9 mouse cellular contexts compared by ENCODE assay signal in the genomic region with DNA sequence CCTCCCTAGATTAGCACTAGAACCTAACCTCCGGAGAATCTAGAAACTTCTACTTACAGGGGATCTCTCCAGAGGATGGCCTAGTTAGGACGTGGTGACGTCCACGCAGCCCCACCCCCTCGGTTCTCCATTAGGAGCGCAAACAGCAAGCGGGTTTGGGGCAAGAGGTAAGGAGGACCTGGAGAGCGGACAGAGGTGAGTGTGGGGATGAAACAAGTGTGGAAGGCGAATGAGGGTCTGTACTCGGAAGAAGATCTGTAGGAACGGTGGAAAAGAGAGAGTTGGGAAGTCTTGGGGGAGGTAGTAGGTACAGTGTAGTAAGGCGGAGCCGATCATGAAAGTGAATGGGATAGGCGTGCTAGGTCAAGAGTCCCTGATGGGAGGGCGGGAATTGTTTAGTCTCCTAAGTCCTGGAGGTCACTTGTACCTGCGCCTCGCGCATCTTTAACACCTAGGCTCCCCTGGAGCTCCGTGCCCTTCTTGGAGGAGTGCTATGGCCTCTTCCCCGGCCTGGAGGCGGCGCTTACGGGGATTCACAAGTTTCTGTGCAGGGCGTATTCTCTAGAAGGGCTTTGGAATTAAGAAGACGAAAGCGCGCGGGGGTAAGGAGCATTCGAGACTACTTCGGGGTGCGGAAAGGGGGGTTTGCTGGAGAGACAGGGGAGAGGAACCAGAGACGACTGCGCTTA. TPM values are rescaled to one million over a fixed set of nuclear protein-coding genes. Genes with fewer than 3 reads are reported as not detected.
DNase-seq lines count a peak whose midpoint lies in the region; ATAC-seq and TF ChIP-seq lines count a peak whose summit lies in the region.
"Had no signal": no experiment of that assay in that cellular context is flagged by ENCODE, and none has a peak within 500 bp of the region (broad histone marks: within the 10 kb centered on the region; RNA-seq: fewer than 3 reads in every experiment).

No protein-coding gene starts in this region.

- H3K9me3 ChIP-seq in lung, embryonic 16.5 days (ENCODE audit: control insufficient read depth, low read length), result no peaks in the 10 kb centered on the region

- H3K27ac ChIP-seq in cerebellum, adult 2 months (ENCODE audit: insufficient read depth, low read length), result no peak overlapping the region
- H3K27ac ChIP-seq in heart, adult 2 months, result peak overlapping the region; percentile 69
- H3K27ac ChIP-seq in lung, embryonic 16.5 days (ENCODE audit: low read length), result peak overlapping the region; percentile 63

- 0 out of 2 replicates have a peak, but pooled peaks cover 4% of the 10 kb centered on the region for H3K4me1 ChIP-seq in cerebellum, adult 2 months (ENCODE audit: control insufficient read depth, insufficient read depth, low read length)
- peaks cover 1% of the 10 kb centered on the region; the same call in 1 of the 2 replicates for H3K4me1 ChIP-seq in heart, adult 2 months (ENCODE audit: control insufficient read depth, insufficient read depth, low read length)
- peaks cover 9% of the 10 kb centered on the region; the same call in 1 of the 2 replicates for H3K4me1 ChIP-seq in lung, embryonic 16.5 days (replicated peaks; ENCODE audit: control insufficient read depth, insufficient read depth, low read length)

- H3K79me2 ChIP-seq in heart, adult 2 months (replicated peaks; ENCODE audit: control insufficient read depth, insufficient read depth, low read length), result no peaks in the 10 kb centered on the region

- peak; percentile 82 for ATAC-seq in lung, embryonic 16.5 days (ENCODE audit: low read depth)

- intact Hi-C loops in heart, adult 2 months (cut with DNase I), result no loop called here

- TF ChIP-seq POLR2A in cerebellum, adult 2 months (IDR thresholded peaks at IDR 0.05; ENCODE audit: borderline replicate concordance, insufficient read depth, low read length), result no peak
- TF ChIP-seq POLR2A in heart, adult 2 months (IDR thresholded peaks at IDR 0.05; ENCODE audit: insufficient read depth, low read depth, low read length), result peak; percentile 53; the same call in 1 of the 2 replicates

- no peak for TF ChIP-seq CTCF in cerebellum, adult 2 months (IDR thresholded peaks at IDR 0.05; ENCODE audit: borderline replicate concordance, insufficient read depth, low read depth, low read length)
- no peak for TF ChIP-seq CTCF in heart, adult 2 months (IDR thresholded peaks at IDR 0.05)

- H3K36me3 ChIP-seq in heart, adult 2 months (ENCODE audit: control insufficient read depth, insufficient read depth, low read length), result no peaks in the 10 kb centered on the region
- no peaks in the 10 kb centered on the region for H3K36me3 ChIP-seq in lung, embryonic 16.5 days (ENCODE audit: control insufficient read depth, insufficient read depth, low read length)
- H3K36me3 ChIP-seq: G1E had no signal

- TF ChIP-seq EP300 in heart, adult 2 months (IDR thresholded peaks at IDR 0.05; ENCODE audit: insufficient read depth, low read depth, low read length), result no peak

- H3K27me3 ChIP-seq in cerebellum, adult 2 months (ENCODE audit: control insufficient read depth, insufficient read depth, low read length), result peaks cover 2% of the 10 kb centered on the region; the same call in 1 of the 2 replicates
- no peaks in the 10 kb centered on the region for H3K27me3 ChIP-seq in heart, adult 2 months (ENCODE audit: control insufficient read depth, insufficient read depth, low read length)
- peaks cover 24% of the 10 kb centered on the region for H3K27me3 ChIP-seq in lung, embryonic 16.5 days (ENCODE audit: control insufficient read depth, insufficient read depth, low read depth, low read length)

- H3K4me3 ChIP-seq in cerebellum, adult 2 months (replicated peaks; ENCODE audit: insufficient read depth, low read depth, low read length), result peak overlapping the region; percentile 60
- H3K4me3 ChIP-seq in heart, adult 2 months, result peak overlapping the region; percentile 58
- H3K4me3 ChIP-seq in lung, embryonic 16.5 days (ENCODE audit: low read length), result peak overlapping the region; percentile 72

- no peak for DNase-seq in cerebellum, adult 2 months
- DNase-seq in cerebellum, postnatal 25 days, result no peak
- DNase-seq in embryo, embryonic 10 days (ENCODE audit: low spot score), result peak; percentile 50
- peak; percentile 67 to 71 for DNase-seq in heart, adult 2 months
- DNase-seq in kidney, adult 18-20 months, result peak; percentile 45
- DNase-seq in retina, embryonic 14.5 days (ENCODE audit: low spot score), result peak; percentile 38
- DNase-seq in layer of hippocampus, adult 9-11 months, result no peak

- under 1% methylated on average over 33 of the region's 33 CpGs for WGBS in cerebellum, adult 2 months
- 1% methylated on average over 33 of the region's 33 CpGs for WGBS in heart, adult 2 months
- WGBS in lung, embryonic 16.5 days, result under 1% methylated on average over 33 of the region's 33 CpGs

- peak overlapping the region; percentile 96 for H3K4me2 ChIP-seq in lung, embryonic 16.5 days (ENCODE audit: low read depth, low read length)

- peak overlapping the region; percentile 56 for H3K9ac ChIP-seq in heart, adult 2 months (ENCODE audit: low read depth, low read length)
- H3K9ac ChIP-seq in lung, embryonic 16.5 days (ENCODE audit: low read length), result peak overlapping the region; percentile 69

RNA-seq across cellular contexts. Expression of a gene that starts 6.8 kb away (rescaled TPM):
- 0.16 TPM in 1 of 2 replicates, not detected in the other for polyA plus RNA-seq in cerebellum, adult 2 months (2012; rRNA removed)
- not detected for total RNA-seq in heart, adult 2 months (2021)
- not detected in 2 replicates for polyA plus RNA-seq in heart, adult 2 months (2012; rRNA removed)
- 0.13 and 0.63 TPM in 2 replicates for polyA plus RNA-seq in lung, embryonic 16.5 days (2015; fragmentation: Nextera tagmentation; extraction: Ambion mirVana)
- total RNA-seq: G1E had no signal
- polyA plus RNA-seq: G1E had no signal

RNA-seq across cellular contexts. Expression of a gene that starts 28.1 kb away (rescaled TPM):
- polyA plus RNA-seq in cerebellum, adult 2 months (2012; rRNA removed), result 0.21 and 0.39 TPM in 2 replicates
- total RNA-seq in heart, adult 2 months (2021), result not detected
- polyA plus RNA-seq in heart, adult 2 months (2012; rRNA removed), result 0.25 TPM in 1 of 2 replicates, not detected in the other
- polyA plus RNA-seq in lung, embryonic 16.5 days (2015; fragmentation: Nextera tagmentation; extraction: Ambion mirVana), result 4.1 and 6.2 TPM in 2 replicates
- polyA plus RNA-seq: G1E had no signal

RNA-seq across cellular contexts. Expression of a gene that starts 41.9 kb away (rescaled TPM):
- polyA plus RNA-seq in cerebellum, adult 2 months (2012; rRNA removed), result 2.8 and 4.1 TPM in 2 replicates
- under 1 TPM; 0.26 to 0.73 TPM for total RNA-seq in heart, adult 2 months (2021)
- polyA plus RNA-seq in heart, adult 2 months (2012; rRNA removed), result 2.3 and 9.1 TPM in 2 replicates
- polyA plus RNA-seq in lung, embryonic 16.5 days (2015; fragmentation: Nextera tagmentation; extraction: Ambion mirVana), result 1.9 and 3.1 TPM in 2 replicates

RNA-seq across cellular contexts. Expression of a gene that starts 55.9 kb away (rescaled TPM):
- polyA plus RNA-seq in cerebellum, adult 2 months (2012; rRNA removed), result 139 and 160 TPM in 2 replicates
- total RNA-seq in heart, adult 2 months (2021), result not detected
- 0.47 TPM in 1 of 2 replicates, not detected in the other for polyA plus RNA-seq in heart, adult 2 months (2012; rRNA removed)
- polyA plus RNA-seq in lung, embryonic 16.5 days (2015; fragmentation: Nextera tagmentation; extraction: Ambion mirVana), result 1.1 and 1.8 TPM in 2 replicates
- polyA plus RNA-seq: G1E had no signal

Comparison
In these comparisons a context has a peak if more than half of its experiments do, and no peak if none do; other contexts are left out.
1. DNase-seq: peak in embryo, embryonic 10 days (single experiment), heart, adult 2 months (2 of 2), kidney, adult 18-20 months (single experiment) and retina, embryonic 14.5 days (single experiment); none in cerebellum, adult 2 months (0 of 2), cerebellum, postnatal 25 days (0 of 2) and layer of hippocampus, adult 9-11 months (single experiment).
2. Peak in every context shown above with its lines, with median percentiles within 50 percentile points of each other: H3K4me3 ChIP-seq.